Mouse (Mus musculus) midbrain, postnatal 0 days (tissue): ENCODE results near the gene Syvn1. TPM values are rescaled to one million over a fixed set of nuclear protein-coding genes. Genes with fewer than 3 reads are reported as not detected.
A peak's percentile ranks its signal among the peaks of the same experiment; 100 is the strongest.

Source experiments
- ATAC-seq: fragments of 200-750 bp; cut with Nextera tagmentation; 2 replicates; pipeline ENCODE4 v1.8.0; 2017; ENCODE audit warnings: moderate number of reproducible peaks, mild to moderate bottlenecking, moderate TSS enrichment, moderate library complexity; ENCODE audit not compliant: low FRiP score
- DNase-seq: peaks from one replicate; pipeline ENCODE4 v3.0.0-alpha.2; 2015; ENCODE audit warnings: low spot score
- H3K27ac ChIP-seq: fragments of 300-500 bp; sonication (generic); 2 replicates; pipeline ENCODE4 v1.5.1; 2014; ENCODE audit warnings: low read depth, mild to moderate bottlenecking, low read length, mixed read lengths
- H3K27me3 ChIP-seq: fragments of 300-500 bp; sonication (generic); 2 replicates; pipeline ENCODE4 v1.6.1; 2014; ENCODE audit warnings: low read length, control low read depth, mixed read lengths; ENCODE audit not compliant: insufficient read depth
- H3K36me3 ChIP-seq: fragments of 300-500 bp; sonication (generic); 2 replicates; pipeline ENCODE4 v1.6.1; 2014; ENCODE audit warnings: low read length, control low read depth, mixed read lengths; ENCODE audit not compliant: insufficient read depth
- H3K4me1 ChIP-seq: fragments of 300-500 bp; sonication (generic); 2 replicates; pipeline ENCODE4 v1.6.1; 2014; ENCODE audit warnings: mild to moderate bottlenecking, control low read depth, antibody characterized with exemption, low read length, mixed read lengths; ENCODE audit not compliant: insufficient read depth
- H3K4me2 ChIP-seq: fragments of 300-500 bp; sonication (generic); 2 replicates; pipeline ENCODE4 v1.6.1; 2014; ENCODE audit warnings: low read depth, mild to moderate bottlenecking, low read length, mixed read lengths; ENCODE audit not compliant: poor library complexity, severe bottlenecking
- H3K4me3 ChIP-seq: fragments of 300-500 bp; sonication (generic); 2 replicates; pipeline ENCODE4 v1.5.1; 2014; ENCODE audit warnings: low read depth, mild to moderate bottlenecking, low read length, moderate library complexity
- H3K9ac ChIP-seq: fragments of 300-500 bp; sonication (generic); replicated peaks from 2 replicates; pipeline ENCODE4 v1.6.1; 2014; ENCODE audit warnings: mild to moderate bottlenecking, low read length, moderate library complexity, mixed read lengths; ENCODE audit not compliant: poor library complexity, severe bottlenecking
- H3K9me3 ChIP-seq: fragments of 300-500 bp; sonication (generic); 2 replicates; pipeline ENCODE4 v1.6.1; 2016; ENCODE audit warnings: low read length, control low read depth
- CTCF ChIP-seq: IDR thresholded peaks from 2 replicates; pipeline ENCODE4 v1.5.1; 2016; ENCODE audit warnings: antibody characterized with exemption, mild to moderate bottlenecking
- WGBS: fragments of 180-500 bp; shearing (Covaris S2); extraction: QIAGEN DNeasy Blood & Tissue Kit; methylation state at CpG from one replicate; pipeline ENCODE4 v1.1.7; 2014; 5-methylcytosine and 5-hydroxymethylcytosine counted together
- polyA plus RNA-seq: library from polyadenylated mRNA; unstranded; fragments of >200 nt; fragmentation: Nextera tagmentation; extraction: Ambion mirVana; gene quantifications from 2 replicates; pipeline ENCODE4 v1.2.1, GENCODE M21; 2015
- total RNA-seq: library from RNA; depleted of rRNA; stranded (reverse); fragments of >200 nt; gene quantifications from 2 replicates; pipeline ENCODE4 v1.2.3, GENCODE M21; 2014

The Syvn1 gene
- total and polyA plus RNA-seq, 2 experiments from 2014 or later, result 34.8 to 36.3 TPM

- TF ChIP-seq CTCF, result no peak
- ATAC-seq (no peak), DNase-seq (peak; percentile 49)
- H3K4me3 ChIP-seq, result peak overlapping the region; percentile 89
- H3K36me3 ChIP-seq, result no peaks in the 10 kb centered on the region
- 1% methylated on average over 44 of the region's 44 CpGs for WGBS
- peaks cover 18% of the 10 kb centered on the region for H3K4me1 ChIP-seq
- peak overlapping the region; percentile 92 for H3K27ac ChIP-seq
- peak overlapping the region; percentile 93 for H3K9ac ChIP-seq
- H3K9me3 ChIP-seq, result no peaks in the 10 kb centered on the region
- peak overlapping the region; percentile 98 for H3K4me2 ChIP-seq
- H3K27me3 ChIP-seq, result no peaks in the 10 kb centered on the region
Measured at GRCm38 (mm10) chr19:6061641-6062302, 15.4 kb downstream of the Syvn1 start.

- ATAC-seq, result no peak
- Histone ChIP-seq H3K27ac (peak overlapping the region; percentile 92), H3K4me3 (peak overlapping the region; percentile 89), H3K27me3 (no peaks in the 10 kb centered on the region), H3K4me2 (peak overlapping the region; percentile 98), H3K9me3 (no peaks in the 10 kb centered on the region), H3K9ac (peak overlapping the region; percentile 93), H3K4me1 (peaks cover 18% of the 10 kb centered on the region), H3K36me3 (no peaks in the 10 kb centered on the region)
- WGBS, result 65% methylated on average over 5 of the region's 5 CpGs
- DNase-seq, result no peak
- no peak for TF ChIP-seq CTCF
Measured at GRCm38 (mm10) chr19:6062418-6062817, 16.0 kb downstream of the Syvn1 start.

GRCm38 (mm10) chr19:6063081-6063480, 16.7 kb downstream of the Syvn1 start:
- Histone ChIP-seq H3K4me2 (no peak overlapping the region), H3K36me3 (no peaks in the 10 kb centered on the region), H3K27ac (no peak overlapping the region), H3K9me3 (no peaks in the 10 kb centered on the region), H3K4me3 (no peak overlapping the region), H3K4me1 (peaks cover 18% of the 10 kb centered on the region), H3K27me3 (no peaks in the 10 kb centered on the region), H3K9ac (no peak overlapping the region)
- TF ChIP-seq CTCF, result no peak
- no peak for ATAC-seq
- 98% methylated on average over 6 of the region's 6 CpGs for WGBS
- DNase-seq, result no peak

GRCm38 (mm10) chr19:6066571-6066970, 20.2 kb downstream of the Syvn1 start:
- DNase-seq (no peak), ATAC-seq (0 out of 2 replicates have a peak, but pooled peaks have one; percentile 2)
- peak overlapping the region; percentile 77 for H3K4me2 ChIP-seq
- H3K9ac ChIP-seq, result peak overlapping the region; percentile 65
- peaks cover 27% of the 10 kb centered on the region for H3K36me3 ChIP-seq
- peak overlapping the region; percentile 85 for H3K27ac ChIP-seq
- 37% methylated on average over 5 of the region's 5 CpGs for WGBS
- no peaks in the 10 kb centered on the region for H3K9me3 ChIP-seq
- TF ChIP-seq CTCF, result no peak
- peaks cover 14% of the 10 kb centered on the region for H3K4me1 ChIP-seq
- peak overlapping the region; percentile 48 for H3K4me3 ChIP-seq
- H3K27me3 ChIP-seq, result no peaks in the 10 kb centered on the region

DNA sequence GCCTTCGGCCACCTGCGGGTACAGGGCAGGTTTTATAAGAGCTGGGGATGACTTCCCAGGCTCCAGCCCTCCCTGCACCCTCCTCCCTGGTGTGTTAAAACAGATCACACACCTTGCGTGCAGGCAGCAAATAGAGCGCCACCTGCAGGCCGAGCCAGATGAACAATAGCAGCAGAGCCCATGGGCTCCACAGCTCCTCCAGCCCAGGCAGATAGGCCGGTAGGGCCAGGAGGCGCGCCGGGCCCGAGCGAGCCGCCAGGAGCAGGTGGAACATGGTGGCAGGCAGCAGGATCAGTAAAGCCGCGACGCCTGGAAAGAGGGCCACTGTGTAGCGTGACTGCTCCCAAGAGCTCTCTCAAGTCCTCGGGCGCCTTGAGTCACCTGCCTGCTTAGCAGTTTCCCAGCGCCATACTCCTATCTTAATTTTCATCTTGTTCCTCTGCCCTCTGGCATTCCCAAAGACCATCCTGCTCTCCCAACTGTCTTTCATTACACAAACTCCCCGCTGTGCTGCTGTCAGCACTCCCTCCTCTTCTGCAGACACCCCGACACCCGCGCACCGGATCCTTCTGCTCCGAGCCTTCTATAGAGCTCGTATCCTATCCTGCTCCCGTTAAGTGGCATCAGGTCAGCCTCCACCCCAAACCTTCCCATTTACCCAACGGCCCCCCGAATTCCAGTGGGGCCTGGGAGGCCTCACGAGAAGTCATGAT, 20.8 kb downstream of the Syvn1 start:
- ATAC-seq (peak; percentile 68), DNase-seq (peak; percentile 89)
- Histone ChIP-seq H3K4me3 (peak overlapping the region; percentile 48), H3K36me3 (peaks cover 27% of the 10 kb centered on the region), H3K4me1 (peaks cover 11% of the 10 kb centered on the region), H3K9me3 (no peaks in the 10 kb centered on the region), H3K9ac (peak overlapping the region; percentile 65), H3K27ac (peak overlapping the region; percentile 85), H3K27me3 (no peaks in the 10 kb centered on the region), H3K4me2 (peak overlapping the region; percentile 77)
- under 1% methylated on average over 30 of the region's 30 CpGs for WGBS
- TF ChIP-seq CTCF, result peak; percentile 93
